Mouse (Mus musculus) adipocyte (in vitro differentiated cells): ENCODE measurements around the gene Rab11fip4.

Source experiments
- DNase-seq: peaks from one replicate; pipeline ENCODE4 v3.0.0-alpha.2; 2016; ENCODE audit warnings: low spot score

The Rab11fip4 gene

GRCm38 (mm10) chr11:79590664-79591590 lies at the start of gene Rab11fip4:
Gene Rab11fip4 (plus strand): TSS chr11:79591212.
- DNase-seq, result no peak

DNA sequence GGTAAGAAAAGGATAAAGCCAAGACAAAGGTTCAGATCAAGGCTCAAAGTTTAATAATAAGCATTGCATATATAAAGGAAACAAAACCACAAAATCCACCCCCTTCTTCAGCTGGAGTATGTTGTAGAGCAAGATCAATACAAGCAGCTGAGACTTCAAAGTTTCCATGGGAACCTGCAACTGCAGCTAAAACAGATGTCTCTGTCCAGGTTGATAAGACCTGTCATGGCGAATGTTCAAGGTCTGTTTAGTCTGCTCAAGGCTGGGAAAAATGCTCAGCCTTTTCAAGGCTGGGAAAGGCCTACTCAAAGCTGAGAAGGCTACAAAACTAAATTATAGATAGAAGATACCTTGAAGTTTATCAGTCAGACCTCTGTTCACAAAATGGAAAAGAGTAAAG lies 38.4 kb upstream of the Rab11fip4 start:
- DNase-seq, result no peak

DNA sequence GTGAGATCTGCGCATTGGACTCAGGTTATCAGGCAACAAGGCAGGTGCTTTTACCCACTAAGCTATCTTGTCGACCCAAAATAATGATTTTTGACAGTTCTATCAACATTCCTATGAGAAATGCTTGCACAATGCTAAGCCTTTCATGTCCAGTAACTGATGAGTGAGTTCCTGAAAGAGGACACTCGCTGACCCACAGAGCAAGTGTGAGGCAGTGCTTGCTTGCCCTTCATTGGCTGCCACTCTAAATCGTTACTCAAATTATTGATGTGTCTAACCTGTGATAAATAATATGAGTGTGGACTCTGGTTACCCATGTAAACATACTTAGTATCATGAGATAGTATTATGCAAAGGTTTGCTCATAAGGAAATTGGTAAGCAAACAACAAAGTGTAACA lies 30.5 kb upstream of the Rab11fip4 start:
- DNase-seq, result no peak

DNA sequence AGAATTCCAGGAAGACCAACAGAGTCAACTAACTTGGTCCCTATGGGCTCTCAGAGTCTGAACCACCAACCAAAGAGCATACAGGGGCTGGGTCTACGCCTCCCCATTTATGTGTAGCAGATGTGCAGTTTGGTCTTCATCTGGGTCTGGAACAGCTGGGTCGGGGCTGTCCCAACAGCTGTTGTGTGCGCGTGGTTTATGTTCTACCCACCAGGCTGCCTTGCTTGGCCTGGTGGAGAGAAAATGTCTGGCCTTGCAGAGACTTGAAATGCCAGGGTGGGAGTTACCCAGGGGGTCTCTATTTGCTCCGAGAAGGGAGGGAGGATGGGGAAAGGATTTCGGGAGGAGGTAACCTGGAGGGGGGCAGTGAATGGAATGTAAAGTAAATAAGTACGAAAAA lies 27.5 kb upstream of the Rab11fip4 start:
- no peak for DNase-seq

DNA sequence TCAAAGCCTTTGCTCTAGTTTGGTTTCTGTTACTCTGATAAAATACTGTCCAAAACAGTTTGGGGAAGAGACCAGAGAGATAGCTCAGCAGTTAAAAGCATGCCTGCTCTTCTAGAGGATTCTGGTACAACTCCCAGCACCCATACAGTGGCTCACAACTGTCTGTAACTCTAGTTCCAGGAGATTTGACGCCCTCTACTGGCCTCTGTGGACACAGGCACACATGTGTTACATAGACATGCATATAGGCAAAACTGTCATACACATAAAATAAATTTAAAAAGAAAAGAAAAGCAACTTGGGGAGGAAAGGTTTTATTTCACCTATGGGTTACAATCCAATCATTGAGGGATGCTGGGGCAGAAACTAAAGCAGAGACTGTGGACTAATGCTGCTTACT lies 24.1 kb upstream of the Rab11fip4 start:
- DNase-seq, result no peak

DNA sequence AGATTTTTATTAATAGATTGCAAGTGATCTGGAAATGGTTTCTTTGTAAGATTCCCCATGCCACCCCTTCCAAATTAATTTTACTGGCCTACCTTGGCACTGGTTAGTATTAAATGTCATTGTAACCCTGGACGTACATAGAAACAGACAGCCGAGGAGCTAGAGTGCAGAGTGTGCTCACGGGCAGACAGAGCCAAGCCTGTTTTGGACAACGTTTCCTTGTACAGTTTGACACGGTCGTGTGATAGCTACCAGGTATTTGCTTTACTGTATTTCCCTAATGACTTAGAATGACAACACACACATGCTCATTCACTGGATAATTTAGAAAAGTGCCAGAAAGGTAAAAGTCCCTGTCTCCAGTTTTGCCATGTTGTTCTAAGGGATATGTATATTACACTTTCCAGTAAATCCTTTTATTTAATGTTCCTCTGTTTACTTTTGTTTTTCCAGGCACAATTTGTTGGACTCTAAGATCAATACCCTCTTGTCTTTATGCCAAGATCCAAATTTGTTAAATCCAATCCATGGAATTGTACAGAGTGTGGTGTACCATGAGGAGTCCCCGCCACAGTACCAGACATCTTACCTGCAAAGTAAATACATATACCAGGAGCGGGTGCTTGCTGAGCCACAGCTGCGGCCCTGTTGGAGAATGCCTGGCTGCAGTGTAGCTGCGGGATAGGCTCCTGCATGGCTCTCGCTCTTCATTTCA lies 22.7 kb upstream of the Rab11fip4 start:
- DNase-seq, result no peak

GRCm38 (mm10) chr11:79570319-79570718 lies 20.7 kb upstream of the Rab11fip4 start:
- no peak for DNase-seq

- DNase-seq, result no peak
These were observed 17.2 kb upstream of the Rab11fip4 start for GRCm38 (mm10) chr11:79573836-79574235.

DNA sequence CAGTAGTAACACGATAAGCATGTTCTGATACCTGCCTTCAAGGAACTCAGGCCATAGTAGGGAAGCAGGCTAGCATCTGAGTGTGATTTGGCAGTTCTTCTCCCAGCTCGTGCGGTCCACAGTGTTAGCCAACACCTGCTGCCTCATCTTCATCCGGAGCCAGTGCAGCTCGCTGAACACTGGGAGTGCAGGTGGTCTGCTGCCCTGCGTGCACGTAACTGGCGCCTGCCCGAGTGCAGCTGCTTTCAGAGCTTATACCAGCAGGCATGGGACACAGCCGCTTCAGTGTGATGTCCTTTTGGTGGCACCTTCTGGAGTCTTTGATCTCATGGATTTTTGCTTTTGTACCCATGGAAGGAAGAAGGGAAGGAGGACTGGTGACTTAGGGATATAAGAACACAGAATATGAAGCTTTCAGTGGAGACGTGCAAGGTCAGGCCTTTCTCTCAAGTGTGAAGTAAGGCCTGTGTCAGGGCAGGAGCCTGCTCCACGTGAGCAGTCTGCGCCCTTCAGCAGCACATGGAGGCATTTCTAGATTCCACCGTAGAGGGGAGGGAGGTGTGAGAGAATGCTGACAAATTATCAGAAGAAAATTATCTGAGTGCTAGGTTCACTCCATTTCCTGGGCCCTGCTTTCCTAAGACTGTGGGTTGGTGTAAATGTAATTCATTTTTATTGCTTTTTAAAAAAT lies 15.5 kb upstream of the Rab11fip4 start:
- DNase-seq, result no peak

GRCm38 (mm10) chr11:79577741-79578140 lies 13.3 kb upstream of the Rab11fip4 start:
- peak; percentile 78 for DNase-seq

DNA sequence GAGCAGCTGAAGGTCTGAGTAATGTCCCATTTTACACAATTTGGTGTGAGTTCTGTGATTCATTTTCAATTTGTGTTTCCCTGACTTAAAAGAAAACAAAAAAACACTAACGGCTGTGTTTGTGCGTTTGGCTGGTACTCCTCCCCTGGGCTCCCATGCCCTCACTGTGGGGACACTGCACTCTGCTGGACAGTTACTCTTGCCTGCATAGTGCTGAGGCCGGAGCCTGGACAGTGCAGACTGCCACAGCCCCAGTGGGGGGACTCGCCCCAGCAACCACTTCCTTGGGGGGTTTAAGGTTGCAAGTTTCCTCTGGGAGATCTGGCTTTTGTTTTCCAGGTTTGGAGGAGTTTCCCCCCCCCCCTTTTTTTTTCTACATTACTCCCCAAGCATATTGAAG lies 10.4 kb upstream of the Rab11fip4 start:
- DNase-seq, result no peak

DNA sequence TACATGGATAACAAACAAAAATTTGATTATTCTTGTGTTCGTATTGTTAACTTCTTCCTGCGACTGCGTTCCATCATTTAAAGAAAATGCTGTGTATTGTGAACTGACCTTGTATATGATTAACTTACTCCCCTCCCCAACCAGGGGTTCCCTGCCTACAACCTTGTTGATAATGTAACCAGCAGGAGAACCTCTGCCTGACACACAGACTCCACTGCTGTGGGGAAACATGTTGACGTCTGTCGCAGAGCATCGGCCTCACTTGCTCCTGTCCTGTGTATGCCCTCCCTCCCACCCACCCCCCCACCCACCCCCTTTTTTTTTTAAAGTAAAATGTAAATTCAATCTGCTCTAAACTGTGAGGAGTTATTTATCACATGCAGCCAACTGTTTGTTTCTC lies 9.8 kb upstream of the Rab11fip4 start:
- DNase-seq, result no peak

DNA sequence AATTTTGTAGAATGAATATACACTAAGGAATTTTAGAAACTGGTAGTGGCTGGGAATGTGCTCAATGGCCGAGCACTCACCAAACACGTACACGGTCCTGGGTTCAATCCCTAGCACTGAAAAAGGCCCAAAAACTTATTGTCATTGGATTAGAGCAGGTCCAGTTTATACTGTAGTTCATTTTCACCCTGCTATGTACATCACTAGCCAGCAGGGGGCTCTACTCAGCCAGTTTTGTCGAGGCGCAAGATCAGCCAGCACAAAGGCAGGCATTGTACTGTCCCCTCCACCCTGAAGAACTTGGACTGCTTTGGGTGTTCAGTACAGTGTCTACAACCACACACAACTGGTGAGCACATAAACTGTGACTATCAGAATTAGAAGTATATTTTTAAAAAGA lies 6.8 kb upstream of the Rab11fip4 start:
- DNase-seq, result peak; percentile 78

GRCm38 (mm10) chr11:79589317-79590075 lies 1.5 kb upstream of the Rab11fip4 start:
- peak; percentile 17 for DNase-seq

- DNase-seq, result no peak
These were observed 571 bp downstream of the Rab11fip4 start for GRCm38 (mm10) chr11:79591591-79591975.

- peak; percentile 42 for DNase-seq
These were observed 2.5 kb downstream of the Rab11fip4 start for GRCm38 (mm10) chr11:79593495-79593894.

DNA sequence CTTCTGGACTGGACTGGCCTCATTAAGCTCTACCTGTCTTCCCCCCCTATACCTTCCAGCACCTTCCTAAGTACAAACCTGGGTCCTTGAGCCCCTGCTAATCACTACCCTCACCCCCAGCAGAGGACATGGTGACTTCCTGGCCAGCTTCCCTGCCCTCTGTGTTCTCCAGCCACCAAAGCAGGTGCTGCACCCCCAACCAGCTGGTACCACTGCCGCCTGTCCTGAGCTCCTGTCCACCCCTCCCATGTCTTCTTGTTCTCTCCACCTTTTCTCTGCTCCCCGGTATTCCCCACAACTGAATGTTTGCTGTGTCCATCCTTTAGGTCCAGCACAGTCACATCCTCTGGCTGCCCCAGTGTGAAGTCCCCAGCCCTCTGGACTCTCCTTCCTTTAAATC lies 19.4 kb downstream of the Rab11fip4 start:
- no peak for DNase-seq

- DNase-seq, result peak; percentile 6
These were observed 20.1 kb downstream of the Rab11fip4 start for GRCm38 (mm10) chr11:79611011-79611666.

- no peak for DNase-seq
These were observed 21.1 kb downstream of the Rab11fip4 start for GRCm38 (mm10) chr11:79612046-79612600.

DNA sequence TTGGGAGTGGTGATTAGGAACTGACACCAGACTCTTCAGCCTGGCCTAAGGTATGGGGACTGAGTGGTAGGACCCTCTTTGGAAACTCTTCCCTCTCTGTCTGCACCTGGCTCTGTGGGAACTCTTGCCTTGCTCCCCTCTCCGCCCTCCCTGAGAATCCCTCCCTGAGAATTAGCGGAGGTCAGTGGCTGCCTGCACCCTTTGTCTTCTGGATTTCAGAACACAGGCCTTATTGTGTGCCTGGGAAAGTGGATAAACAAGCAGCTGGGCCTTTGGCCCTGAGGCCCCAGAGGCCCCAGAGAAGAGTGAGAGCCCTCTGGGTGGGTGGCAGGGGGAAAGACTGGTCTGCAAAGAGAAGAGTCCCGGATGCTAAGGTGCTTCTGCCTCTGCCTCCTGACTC lies 22.1 kb downstream of the Rab11fip4 start:
- no peak for DNase-seq

- no peak for DNase-seq
These were observed 22.7 kb downstream of the Rab11fip4 start for GRCm38 (mm10) chr11:79613711-79614110.
